Mouse (Mus musculus): ENCODE measurements around the gene Morn5. TPM values are rescaled to one million over a fixed set of nuclear protein-coding genes. Genes with fewer than 3 reads are reported as not detected.

The Morn5 gene
- polyA plus RNA-seq, 1 experiment from 2014 or later = 4.0 TPM

GRCm38 (mm10) chr2:36035413-36036081 is 13.7 kb upstream of the Morn5 start:
- Histone ChIP-seq H3K27ac (no peak overlapping the region), H3K36me3 (peaks cover 51% of the 10 kb centered on the region), H3K27me3 (ENCODE audit: insufficient read depth, poor library complexity, severe bottlenecking) (no peaks in the 10 kb centered on the region), H3K4me3 (no peak overlapping the region), H3K9me3 (no peaks in the 10 kb centered on the region), H3K4me1 (replicated peaks) (no peaks in the 10 kb centered on the region)
- DNase-seq (ENCODE audit: low spot score) = no peak
- 83% methylated on average over 11 of the region's 11 CpGs for WGBS

- peaks cover 66% of the 10 kb centered on the region for H3K36me3 ChIP-seq
- DNase-seq (ENCODE audit: low spot score) = no peak
- no peaks in the 10 kb centered on the region for H3K9me3 ChIP-seq
- H3K27ac ChIP-seq = no peak overlapping the region
- no peaks in the 10 kb centered on the region for H3K27me3 ChIP-seq (ENCODE audit: insufficient read depth, poor library complexity, severe bottlenecking)
- no peak overlapping the region for H3K4me3 ChIP-seq
- 79% methylated on average over 7 of the region's 7 CpGs for WGBS
- no peaks in the 10 kb centered on the region for H3K4me1 ChIP-seq (replicated peaks)
Measured at GRCm38 (mm10) chr2:36039297-36039985, 9.8 kb upstream of the Morn5 start.

GRCm38 (mm10) chr2:36040872-36041271 is 8.4 kb upstream of the Morn5 start:
- 88% methylated on average over 1 of the region's 1 CpGs for WGBS
- H3K4me3 ChIP-seq = no peak overlapping the region
- no peaks in the 10 kb centered on the region for H3K27me3 ChIP-seq (ENCODE audit: insufficient read depth, poor library complexity, severe bottlenecking)
- no peak overlapping the region for H3K27ac ChIP-seq
- H3K4me1 ChIP-seq (replicated peaks) = no peaks in the 10 kb centered on the region
- H3K36me3 ChIP-seq = peaks cover 61% of the 10 kb centered on the region
- no peaks in the 10 kb centered on the region for H3K9me3 ChIP-seq
- DNase-seq (ENCODE audit: low spot score) = no peak

GRCm38 (mm10) chr2:36048164-36048563 is 1.1 kb upstream of the Morn5 start:
- Histone ChIP-seq H3K27ac (peak overlapping the region; percentile 89; the same call in 1 of the 2 replicates), H3K4me3 (peak overlapping the region; percentile 82), H3K27me3 (ENCODE audit: insufficient read depth, poor library complexity, severe bottlenecking) (no peaks in the 10 kb centered on the region), H3K4me1 (replicated peaks) (peaks cover 23% of the 10 kb centered on the region), H3K9me3 (no peaks in the 10 kb centered on the region), H3K36me3 (peaks cover 18% of the 10 kb centered on the region)
- 83% methylated on average over 8 of the region's 8 CpGs for WGBS
- DNase-seq (ENCODE audit: low spot score) = no peak

GRCm38 (mm10) chr2:36049567-36049954 is 303 bp downstream of the Morn5 start:
- DNase-seq (ENCODE audit: low spot score) = no peak
- 47% methylated on average over 10 of the region's 10 CpGs for WGBS

GRCm38 (mm10) chr2:36053249-36053648 is 4.0 kb downstream of the Morn5 start:
- Histone ChIP-seq H3K27ac (no peak overlapping the region), H3K4me3 (no peak overlapping the region), H3K36me3 (no peaks in the 10 kb centered on the region), H3K27me3 (ENCODE audit: insufficient read depth, poor library complexity, severe bottlenecking) (no peaks in the 10 kb centered on the region), H3K4me1 (replicated peaks) (peaks cover 10% of the 10 kb centered on the region), H3K9me3 (no peaks in the 10 kb centered on the region)
- 82% methylated on average over 3 of the region's 3 CpGs for WGBS
- DNase-seq (ENCODE audit: low spot score) = no peak

More at GRCm38 (mm10) chr2:36049567-36049954, 303 bp downstream of the Morn5 start:
- Histone ChIP-seq H3K36me3 (0 out of 2 replicates have a peak, but pooled peaks cover 4% of the 10 kb centered on the region), H3K27me3 (ENCODE audit: insufficient read depth, poor library complexity, severe bottlenecking) (no peaks in the 10 kb centered on the region), H3K27ac (no peak overlapping the region), H3K9me3 (no peaks in the 10 kb centered on the region), H3K4me3 (peak overlapping the region; percentile 82), H3K4me1 (replicated peaks) (peaks cover 23% of the 10 kb centered on the region)

GRCm38 (mm10) chr2:36056248-36056647 is 7.0 kb downstream of the Morn5 start:
- DNase-seq (ENCODE audit: low spot score) = no peak
- H3K27me3 ChIP-seq (ENCODE audit: insufficient read depth, poor library complexity, severe bottlenecking) = no peaks in the 10 kb centered on the region

GRCm38 (mm10) chr2:36061409-36061808 is 12.2 kb downstream of the Morn5 start:
- H3K9me3 ChIP-seq = no peaks in the 10 kb centered on the region
- H3K4me3 ChIP-seq = no peak overlapping the region
- no peak overlapping the region for H3K27ac ChIP-seq
- DNase-seq (ENCODE audit: low spot score) = no peak
- H3K4me1 ChIP-seq (replicated peaks) = no peaks in the 10 kb centered on the region
- H3K36me3 ChIP-seq = no peaks in the 10 kb centered on the region
- no peaks in the 10 kb centered on the region for H3K27me3 ChIP-seq (ENCODE audit: insufficient read depth, poor library complexity, severe bottlenecking)
- 66% methylated on average over 5 of the region's 5 CpGs for WGBS

More at GRCm38 (mm10) chr2:36056248-36056647, 7.0 kb downstream of the Morn5 start:
- WGBS = 58% methylated on average over 3 of the region's 3 CpGs
- Histone ChIP-seq H3K4me3 (no peak overlapping the region), H3K27ac (no peak overlapping the region), H3K4me1 (replicated peaks) (no peaks in the 10 kb centered on the region), H3K9me3 (no peaks in the 10 kb centered on the region), H3K36me3 (no peaks in the 10 kb centered on the region)

GRCm38 (mm10) chr2:36067132-36067531 is 17.9 kb downstream of the Morn5 start:
- 70% methylated on average over 9 of the region's 9 CpGs for WGBS
- DNase-seq (ENCODE audit: low spot score) = no peak
- Histone ChIP-seq H3K27me3 (ENCODE audit: insufficient read depth, poor library complexity, severe bottlenecking) (peaks cover 3% of the 10 kb centered on the region; the same call in 1 of the 2 replicates), H3K36me3 (no peaks in the 10 kb centered on the region), H3K27ac (no peak overlapping the region), H3K4me3 (no peak overlapping the region), H3K9me3 (no peaks in the 10 kb centered on the region), H3K4me1 (replicated peaks) (no peaks in the 10 kb centered on the region)

GRCm38 (mm10) chr2:36071660-36072305 is 22.5 kb downstream of the Morn5 start:
- Histone ChIP-seq H3K9me3 (no peaks in the 10 kb centered on the region), H3K36me3 (no peaks in the 10 kb centered on the region), H3K4me3 (no peak overlapping the region), H3K27me3 (ENCODE audit: insufficient read depth, poor library complexity, severe bottlenecking) (peaks cover 3% of the 10 kb centered on the region; the same call in 1 of the 2 replicates), H3K4me1 (replicated peaks) (peaks cover under 1% of the 10 kb centered on the region; the same call in 1 of the 2 replicates), H3K27ac (no peak overlapping the region)
- DNase-seq (ENCODE audit: low spot score) = no peak
- WGBS = 82% methylated on average over 8 of the region's 8 CpGs

GRCm38 (mm10) chr2:36073781-36074180 is 24.5 kb downstream of the Morn5 start:
- Histone ChIP-seq H3K4me3 (no peak overlapping the region), H3K36me3 (no peaks in the 10 kb centered on the region), H3K9me3 (no peaks in the 10 kb centered on the region), H3K27me3 (ENCODE audit: insufficient read depth, poor library complexity, severe bottlenecking) (0 out of 2 replicates have a peak, but pooled peaks cover 3% of the 10 kb centered on the region), H3K4me1 (replicated peaks) (peaks cover 19% of the 10 kb centered on the region), H3K27ac (no peak overlapping the region)
- no peak for DNase-seq (ENCODE audit: low spot score)
- 54% methylated on average over 3 of the region's 3 CpGs for WGBS

- 91% methylated on average over 5 of the region's 5 CpGs for WGBS
- H3K27me3 ChIP-seq (ENCODE audit: insufficient read depth, poor library complexity, severe bottlenecking) = 0 out of 2 replicates have a peak, but pooled peaks cover 8% of the 10 kb centered on the region
- no peak overlapping the region for H3K27ac ChIP-seq
- no peaks in the 10 kb centered on the region for H3K9me3 ChIP-seq
- no peak for DNase-seq (ENCODE audit: low spot score)
- no peaks in the 10 kb centered on the region for H3K36me3 ChIP-seq
- no peak overlapping the region for H3K4me3 ChIP-seq
- H3K4me1 ChIP-seq (replicated peaks) = peaks cover 20% of the 10 kb centered on the region
Measured at GRCm38 (mm10) chr2:36075210-36075609, 26.0 kb downstream of the Morn5 start.

Data from hindbrain, embryonic 10.5 days (tissue).